In the genomic region with DNA sequence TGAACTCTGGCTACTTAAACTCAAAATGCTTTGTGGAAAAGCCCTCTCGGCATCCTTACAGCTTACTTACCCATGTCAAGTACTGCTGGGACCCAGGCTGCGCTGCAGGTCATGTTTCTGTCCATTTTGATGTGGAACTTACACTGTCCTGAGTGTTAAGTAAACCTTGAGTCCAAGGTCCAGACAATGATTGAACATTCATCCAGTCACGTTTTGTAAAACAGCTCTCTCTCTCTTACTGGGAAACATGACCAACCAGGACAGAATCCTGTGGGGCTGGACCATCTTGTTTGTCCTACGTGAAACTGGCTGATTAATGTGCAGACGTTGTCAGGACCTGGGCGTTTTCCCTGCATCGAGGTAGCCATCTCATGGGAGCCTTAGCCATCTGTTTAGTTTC, we compare ENCODE assay signal across 22 mouse cellular contexts. TPM values are rescaled to one million over a fixed set of nuclear protein-coding genes. Genes with fewer than 3 reads are reported as not detected.
A peak's percentile ranks its signal among the peaks of the same experiment; 100 is the strongest.
DNase-seq lines count a peak whose midpoint lies in the region; ATAC-seq and TF ChIP-seq lines count a peak whose summit lies in the region.
"Had no signal": no experiment of that assay in that cellular context is flagged by ENCODE, and none has a peak within 500 bp of the region (broad histone marks: within the 10 kb centered on the region; RNA-seq: fewer than 3 reads in every experiment).

No protein-coding gene starts in this region.

- no peak overlapping the region for H3K9ac ChIP-seq in kidney, embryonic 14.5 days (ENCODE audit: low read depth, low read length)
- H3K9ac ChIP-seq in intestine, postnatal 0 days (ENCODE audit: low read depth, low read length), result no peak overlapping the region
- no peak overlapping the region for H3K9ac ChIP-seq in limb, embryonic 15.5 days
- H3K9ac ChIP-seq in stomach, embryonic 15.5 days, result no peak overlapping the region
- H3K9ac ChIP-seq in hindbrain, embryonic 12.5 days, result no peak overlapping the region
- H3K9ac ChIP-seq: embryonic facial prominence, embryonic 15.5 days; hindbrain, embryonic 15.5 days; limb, embryonic 13.5 days; midbrain, embryonic 15.5 days had no signal

- H3K4me3 ChIP-seq in kidney, adult 2 months (ENCODE audit: insufficient read depth, low read depth, low read length), result peak overlapping the region; percentile 22; the same call in 1 of the 2 replicates
- H3K4me3 ChIP-seq in kidney, embryonic 14.5 days (ENCODE audit: low read length), result no peak overlapping the region
- no peak overlapping the region for H3K4me3 ChIP-seq in intestine, postnatal 0 days (ENCODE audit: low read depth, low read length)
- no peak overlapping the region for H3K4me3 ChIP-seq in limb, embryonic 15.5 days
- H3K4me3 ChIP-seq in stomach, embryonic 15.5 days (replicated peaks), result no peak overlapping the region
- H3K4me3 ChIP-seq in hindbrain, embryonic 12.5 days, result no peak overlapping the region
- H3K4me3 ChIP-seq: embryonic facial prominence, embryonic 15.5 days; heart, embryonic 10.5 days; hindbrain, embryonic 15.5 days; limb, embryonic 13.5 days; megakaryocyte, embryonic 14.5 days; midbrain, embryonic 15.5 days had no signal

- H3K27ac ChIP-seq in kidney, adult 2 months (ENCODE audit: insufficient read depth, low read depth, low read length), result peak overlapping the region; percentile 73; the same call in 1 of the 2 replicates
- no peak overlapping the region for H3K27ac ChIP-seq in kidney, embryonic 14.5 days (ENCODE audit: low read depth, low read length)
- H3K27ac ChIP-seq in intestine, postnatal 0 days (ENCODE audit: low read depth, low read length), result no peak overlapping the region
- H3K27ac ChIP-seq in limb, embryonic 15.5 days, result 0 out of 2 replicates have a peak overlapping the region, but pooled peaks have one; percentile 22
- H3K27ac ChIP-seq in stomach, embryonic 15.5 days, result peak overlapping the region; percentile 60; the same call in 1 of the 2 replicates
- H3K27ac ChIP-seq in hindbrain, embryonic 12.5 days, result no peak overlapping the region
- H3K27ac ChIP-seq: heart, embryonic 10.5 days; limb, embryonic 13.5 days; midbrain, embryonic 15.5 days had no signal

- TF ChIP-seq CTCF in kidney, adult 2 months (conservative IDR thresholded peaks at IDR 0.05; ENCODE audit: insufficient read depth, insufficient read length, low read depth, low read length), result 0 out of 2 replicates have a peak, but pooled peaks have one; percentile 4
- no peak for TF ChIP-seq CTCF in intestine, postnatal 0 days (IDR thresholded peaks at IDR 0.05; ENCODE audit: low read depth)

- no peak for TF ChIP-seq POLR2A in kidney, adult 2 months (IDR thresholded peaks at IDR 0.05; ENCODE audit: low read depth, low read length)

- no peaks in the 10 kb centered on the region for H3K27me3 ChIP-seq in kidney, adult 2 months (replicated peaks; ENCODE audit: control insufficient read depth, insufficient read depth, low read length)
- no peaks in the 10 kb centered on the region for H3K27me3 ChIP-seq in kidney, embryonic 14.5 days (ENCODE audit: control insufficient read depth, insufficient read depth, low read length)
- no peaks in the 10 kb centered on the region for H3K27me3 ChIP-seq in intestine, postnatal 0 days (replicated peaks; ENCODE audit: control insufficient read depth, insufficient read depth, low read length)
- H3K27me3 ChIP-seq in limb, embryonic 15.5 days, result no peaks in the 10 kb centered on the region
- H3K27me3 ChIP-seq in stomach, embryonic 15.5 days (replicated peaks), result no peaks in the 10 kb centered on the region
- H3K27me3 ChIP-seq in hindbrain, embryonic 12.5 days, result no peaks in the 10 kb centered on the region
- H3K27me3 ChIP-seq: embryonic facial prominence, embryonic 15.5 days; hindbrain, embryonic 15.5 days; limb, embryonic 13.5 days; midbrain, embryonic 15.5 days; Patski had no signal

- peak; percentile 85 for DNase-seq in kidney, adult 2 months
- DNase-seq: adrenal gland, postnatal 25 days; B cell, adult 2 months; cerebellum, adult 2 months; gastrocnemius, postnatal 36 days; heart, postnatal 10 days; lung, postnatal 14 days had no signal

- H3K36me3 ChIP-seq in kidney, adult 2 months (ENCODE audit: control insufficient read depth, insufficient read depth, low read length), result no peaks in the 10 kb centered on the region
- H3K36me3 ChIP-seq in kidney, embryonic 14.5 days (ENCODE audit: control insufficient read depth, insufficient read depth, low read length), result peaks cover 29% of the 10 kb centered on the region
- peaks cover 6% of the 10 kb centered on the region; the same call in 1 of the 2 replicates for H3K36me3 ChIP-seq in intestine, postnatal 0 days (ENCODE audit: control insufficient read depth, insufficient read depth)
- H3K36me3 ChIP-seq in limb, embryonic 15.5 days, result peaks cover 39% of the 10 kb centered on the region
- H3K36me3 ChIP-seq in stomach, embryonic 15.5 days, result peaks cover 9% of the 10 kb centered on the region
- peaks cover 23% of the 10 kb centered on the region for H3K36me3 ChIP-seq in hindbrain, embryonic 12.5 days
- H3K36me3 ChIP-seq: hindbrain, embryonic 15.5 days; midbrain, embryonic 15.5 days had no signal

- H3K4me1 ChIP-seq in kidney, adult 2 months (ENCODE audit: control insufficient read depth, insufficient read depth, low read length), result peaks cover 6% of the 10 kb centered on the region; the same call in 1 of the 2 replicates
- H3K4me1 ChIP-seq in kidney, embryonic 14.5 days (ENCODE audit: control insufficient read depth, insufficient read depth, low read length), result no peaks in the 10 kb centered on the region
- no peaks in the 10 kb centered on the region for H3K4me1 ChIP-seq in intestine, postnatal 0 days (replicated peaks; ENCODE audit: control insufficient read depth, insufficient read depth, low read length)
- H3K4me1 ChIP-seq in limb, embryonic 15.5 days, result peaks cover 25% of the 10 kb centered on the region
- H3K4me1 ChIP-seq in stomach, embryonic 15.5 days, result peaks cover 8% of the 10 kb centered on the region; the same call in 1 of the 2 replicates
- H3K4me1 ChIP-seq in hindbrain, embryonic 12.5 days, result peaks cover 16% of the 10 kb centered on the region
- H3K4me1 ChIP-seq: megakaryocyte, embryonic 14.5 days had no signal

- no peak overlapping the region for H3K4me2 ChIP-seq in kidney, embryonic 14.5 days (replicated peaks; ENCODE audit: low read depth, low read length)
- H3K4me2 ChIP-seq in intestine, postnatal 0 days (replicated peaks; ENCODE audit: low read depth), result no peak overlapping the region
- H3K4me2 ChIP-seq in limb, embryonic 15.5 days, result no peak overlapping the region
- H3K4me2 ChIP-seq in stomach, embryonic 15.5 days, result no peak overlapping the region
- no peak overlapping the region for H3K4me2 ChIP-seq in hindbrain, embryonic 12.5 days (replicated peaks)
- H3K4me2 ChIP-seq: embryonic facial prominence, embryonic 15.5 days; hindbrain, embryonic 15.5 days; limb, embryonic 13.5 days; midbrain, embryonic 15.5 days had no signal

- 48% methylated on average over 7 of the region's 7 CpGs for WGBS in kidney, adult 2 months
- WGBS in kidney, embryonic 14.5 days, result 56% methylated on average over 7 of the region's 7 CpGs
- 40% methylated on average over 7 of the region's 7 CpGs for WGBS in intestine, postnatal 0 days
- 55% methylated on average over 7 of the region's 7 CpGs for WGBS in limb, embryonic 15.5 days
- WGBS in stomach, embryonic 15.5 days, result 39% methylated on average over 7 of the region's 7 CpGs
- WGBS in hindbrain, embryonic 12.5 days, result 64% methylated on average over 7 of the region's 7 CpGs

- no peak for ATAC-seq in kidney, embryonic 14.5 days (ENCODE audit: low FRiP score, low TSS enrichment)
- 0 out of 2 replicates have a peak, but pooled peaks have one; percentile 22 for ATAC-seq in intestine, postnatal 0 days
- ATAC-seq in limb, embryonic 15.5 days (ENCODE audit: insufficient number of reproducible peaks, low FRiP score, low TSS enrichment, low read depth), result no peak
- peak; percentile 38; the same call in 1 of the 2 replicates for ATAC-seq in stomach, embryonic 15.5 days (ENCODE audit: insufficient read depth, low FRiP score, low read depth)
- ATAC-seq in hindbrain, embryonic 12.5 days (ENCODE audit: low FRiP score), result no peak
- ATAC-seq in CD4-positive, CD25-positive, alpha-beta regulatory T cell, adult 4 months, result no peak
- no peak for ATAC-seq in cerebellum, adult (ENCODE audit: insufficient number of reproducible peaks, low FRiP score, low TSS enrichment)
- ATAC-seq: activated CD4-positive, CD25-positive, alpha-beta regulatory T cell, adult 4 months; midbrain, embryonic 15.5 days; Patski had no signal

- no peaks in the 10 kb centered on the region for H3K9me3 ChIP-seq in kidney, embryonic 14.5 days (ENCODE audit: control insufficient read depth, low read length)
- no peaks in the 10 kb centered on the region for H3K9me3 ChIP-seq in intestine, postnatal 0 days (ENCODE audit: control insufficient read depth)
- no peaks in the 10 kb centered on the region for H3K9me3 ChIP-seq in limb, embryonic 15.5 days
- H3K9me3 ChIP-seq in stomach, embryonic 15.5 days, result no peaks in the 10 kb centered on the region
- no peaks in the 10 kb centered on the region for H3K9me3 ChIP-seq in hindbrain, embryonic 12.5 days (replicated peaks)
- H3K9me3 ChIP-seq: embryonic facial prominence, embryonic 15.5 days; heart, embryonic 10.5 days; hindbrain, embryonic 15.5 days; limb, embryonic 13.5 days; megakaryocyte, embryonic 14.5 days; midbrain, embryonic 15.5 days had no signal

RNA-seq across cellular contexts. Expression of gene Arhgef3, which starts 13.0 kb away (rescaled TPM):
- 15.2 and 17.3 TPM in 2 replicates for polyA plus RNA-seq in kidney, adult 2 months (2012; rRNA removed)
- polyA plus RNA-seq in kidney, embryonic 14.5 days (2014; fragmentation: Nextera tagmentation; extraction: Ambion mirVana), result 7.7 and 15.0 TPM in 2 replicates
- 10.0 and 12.2 TPM in 2 replicates for polyA plus RNA-seq in intestine, postnatal 0 days (2015; fragmentation: Nextera tagmentation; extraction: Ambion mirVana)
- 19.7 and 19.9 TPM in 2 replicates for polyA plus RNA-seq in limb, embryonic 15.5 days (2015; fragmentation: Nextera tagmentation; extraction: Ambion mirVana)
- 15.2 and 16.1 TPM in 2 replicates for polyA plus RNA-seq in stomach, embryonic 15.5 days (2015; fragmentation: Nextera tagmentation; extraction: Ambion mirVana)
- 6.6 and 7.6 TPM in 2 replicates for polyA plus RNA-seq in hindbrain, embryonic 12.5 days (2016; fragmentation: Nextera tagmentation; extraction: Ambion mirVana)
- 100 to 1,000 TPM; 149 to 256 TPM for polyA plus RNA-seq in CD4-positive, CD25-positive, alpha-beta regulatory T cell, adult 4 months (2017; shearing (Covaris generic))

Comparison
In these comparisons a context has a peak if more than half of its experiments do, and no peak if none do; other contexts are left out.
1. H3K27ac ChIP-seq: peak in kidney, adult 2 months (single experiment), limb, embryonic 15.5 days (single experiment) and stomach, embryonic 15.5 days (single experiment); none in kidney, embryonic 14.5 days (single experiment), intestine, postnatal 0 days (single experiment) and hindbrain, embryonic 12.5 days (single experiment).
2. ATAC-seq: peak in intestine, postnatal 0 days (single experiment) and stomach, embryonic 15.5 days (single experiment); none in kidney, embryonic 14.5 days (single experiment), limb, embryonic 15.5 days (single experiment), hindbrain, embryonic 12.5 days (single experiment), CD4-positive, CD25-positive, alpha-beta regulatory T cell, adult 4 months (single experiment) and cerebellum, adult (single experiment).